Mouse (Mus musculus) midbrain, embryonic 14.5 days (tissue): ENCODE measurements around the gene Ifitm10. TPM values are rescaled to one million over a fixed set of nuclear protein-coding genes. Genes with fewer than 3 reads are reported as not detected.

Experiments
- ATAC-seq: fragments of 200-750 bp; cut with Nextera tagmentation; 2 replicates; pipeline ENCODE4 v1.8.0; 2017; ENCODE audit warnings: moderate number of reproducible peaks, moderate library complexity; ENCODE audit not compliant: low FRiP score, low TSS enrichment
- DNase-seq: peaks from one replicate; pipeline ENCODE4 v3.0.0-alpha.2; 2015
- H3K27ac ChIP-seq: fragments of 300-500 bp; sonication (generic); replicated peaks from 2 replicates; pipeline ENCODE4 v1.5.1; 2014; ENCODE audit warnings: mild to moderate bottlenecking, low read depth, low read length, moderate library complexity
- H3K27me3 ChIP-seq: fragments of 300-500 bp; sonication (generic); 2 replicates; pipeline ENCODE4 v1.6.1; 2014; ENCODE audit warnings: low read length, control low read depth, mixed read lengths; ENCODE audit not compliant: control insufficient read depth, insufficient read depth
- H3K36me3 ChIP-seq: fragments of 300-500 bp; sonication (generic); 2 replicates; pipeline ENCODE4 v1.6.1; 2014; ENCODE audit warnings: low read length, control low read depth; ENCODE audit not compliant: control insufficient read depth, insufficient read depth
- H3K4me1 ChIP-seq: fragments of 300-500 bp; sonication (generic); 2 replicates; pipeline ENCODE4 v1.6.1; 2014; ENCODE audit warnings: mild to moderate bottlenecking, antibody characterized with exemption, low read length, control low read depth; ENCODE audit not compliant: control insufficient read depth, insufficient read depth
- H3K4me2 ChIP-seq: fragments of 300-500 bp; sonication (generic); 2 replicates; pipeline ENCODE4 v1.6.1; 2014; ENCODE audit warnings: mild to moderate bottlenecking, low read length, moderate library complexity
- H3K4me3 ChIP-seq: fragments of 300-500 bp; sonication (generic); replicated peaks from 2 replicates; pipeline ENCODE4 v1.5.1; 2014; ENCODE audit warnings: low read depth, low read length
- H3K9ac ChIP-seq: fragments of 300-500 bp; sonication (generic); replicated peaks from 2 replicates; pipeline ENCODE4 v1.6.1; 2014; ENCODE audit warnings: mild to moderate bottlenecking, low read length, moderate library complexity
- H3K9me3 ChIP-seq: fragments of 300-500 bp; sonication (generic); 2 replicates; pipeline ENCODE4 v1.6.1; 2016; ENCODE audit warnings: low read length, control low read depth, mixed read lengths; ENCODE audit not compliant: control insufficient read depth
- WGBS: fragments of 180-500 bp; shearing (Covaris S2); extraction: QIAGEN DNeasy Blood & Tissue Kit; methylation state at CpG from one replicate; pipeline ENCODE4 v1.1.7; 2014; 5-methylcytosine and 5-hydroxymethylcytosine counted together
- polyA plus RNA-seq: library from polyadenylated mRNA; unstranded; fragments of >200 nt; fragmentation: Nextera tagmentation; extraction: Ambion mirVana; gene quantifications from 2 replicates; pipeline ENCODE4 v1.2.1, GENCODE M21; 2014

The Ifitm10 gene
- polyA plus RNA-seq, 1 experiment from 2014 or later: 3.9 TPM

- no peaks in the 10 kb centered on the region for H3K4me1 ChIP-seq
- H3K27ac ChIP-seq: no peak overlapping the region
- no peak overlapping the region for H3K9ac ChIP-seq
- no peaks in the 10 kb centered on the region for H3K27me3 ChIP-seq
- ATAC-seq (no peak), DNase-seq (no peak)
- 91% methylated on average over 4 of the region's 4 CpGs for WGBS
- H3K4me3 ChIP-seq: no peak overlapping the region
- H3K36me3 ChIP-seq: no peaks in the 10 kb centered on the region
- no peaks in the 10 kb centered on the region for H3K9me3 ChIP-seq
- no peak overlapping the region for H3K4me2 ChIP-seq
Observed at GRCm38 (mm10) chr7:142395472-142395871, 21.9 kb upstream of the Ifitm10 start.

- Histone ChIP-seq H3K36me3 (no peaks in the 10 kb centered on the region), H3K27ac (no peak overlapping the region), H3K4me1 (no peaks in the 10 kb centered on the region), H3K9ac (no peak overlapping the region), H3K27me3 (no peaks in the 10 kb centered on the region), H3K9me3 (no peaks in the 10 kb centered on the region), H3K4me3 (no peak overlapping the region), H3K4me2 (no peak overlapping the region)
- 59% methylated on average over 6 of the region's 6 CpGs for WGBS
- no peak for ATAC-seq
- no peak for DNase-seq
Observed at GRCm38 (mm10) chr7:142394261-142395190, 21.0 kb upstream of the Ifitm10 start.

- no peaks in the 10 kb centered on the region for H3K4me1 ChIP-seq
- no peak for DNase-seq
- no peak for ATAC-seq
- no peaks in the 10 kb centered on the region for H3K9me3 ChIP-seq
- H3K4me3 ChIP-seq: no peak overlapping the region
- no peaks in the 10 kb centered on the region for H3K36me3 ChIP-seq
- H3K27me3 ChIP-seq: no peaks in the 10 kb centered on the region
- no peak overlapping the region for H3K4me2 ChIP-seq
- no peak overlapping the region for H3K9ac ChIP-seq
- WGBS: 25% methylated on average over 4 of the region's 4 CpGs
- no peak overlapping the region for H3K27ac ChIP-seq
Observed at GRCm38 (mm10) chr7:142393191-142393590, 19.6 kb upstream of the Ifitm10 start.

- Histone ChIP-seq H3K4me3 (no peak overlapping the region), H3K9me3 (no peaks in the 10 kb centered on the region), H3K27ac (no peak overlapping the region), H3K9ac (no peak overlapping the region), H3K27me3 (no peaks in the 10 kb centered on the region), H3K36me3 (no peaks in the 10 kb centered on the region), H3K4me1 (peaks cover 6% of the 10 kb centered on the region), H3K4me2 (no peak overlapping the region)
- WGBS: 62% methylated on average over 4 of the region's 4 CpGs
- ATAC-seq: no peak
- DNase-seq: no peak
Observed at GRCm38 (mm10) chr7:142391609-142392008, 18.1 kb upstream of the Ifitm10 start.

- no peak overlapping the region for H3K27ac ChIP-seq
- no peaks in the 10 kb centered on the region for H3K36me3 ChIP-seq
- ATAC-seq: no peak
- H3K4me2 ChIP-seq: no peak overlapping the region
- H3K4me1 ChIP-seq: peaks cover 9% of the 10 kb centered on the region
- H3K9me3 ChIP-seq: no peaks in the 10 kb centered on the region
- 88% methylated on average over 3 of the region's 3 CpGs for WGBS
- H3K4me3 ChIP-seq: no peak overlapping the region
- H3K27me3 ChIP-seq: no peaks in the 10 kb centered on the region
- H3K9ac ChIP-seq: no peak overlapping the region
- no peak for DNase-seq
Observed at GRCm38 (mm10) chr7:142391108-142391507, 17.6 kb upstream of the Ifitm10 start.

GRCm38 (mm10) chr7:142389961-142390650 is 16.6 kb upstream of the Ifitm10 start:
- H3K27me3 ChIP-seq: no peaks in the 10 kb centered on the region
- H3K4me3 ChIP-seq: no peak overlapping the region
- ATAC-seq (no peak), DNase-seq (no peak)
- H3K9ac ChIP-seq: no peak overlapping the region
- H3K9me3 ChIP-seq: no peaks in the 10 kb centered on the region
- H3K4me1 ChIP-seq: peaks cover 9% of the 10 kb centered on the region
- H3K4me2 ChIP-seq: no peak overlapping the region
- WGBS: 90% methylated on average over 3 of the region's 3 CpGs
- peaks cover 5% of the 10 kb centered on the region; the same call in 1 of the 2 replicates for H3K36me3 ChIP-seq
- no peak overlapping the region for H3K27ac ChIP-seq

- 96% methylated on average over 2 of the region's 2 CpGs for WGBS
- Histone ChIP-seq H3K4me1 (peaks cover 9% of the 10 kb centered on the region), H3K4me3 (no peak overlapping the region), H3K36me3 (peaks cover 19% of the 10 kb centered on the region), H3K27ac (no peak overlapping the region), H3K9me3 (no peaks in the 10 kb centered on the region), H3K9ac (no peak overlapping the region), H3K4me2 (no peak overlapping the region), H3K27me3 (no peaks in the 10 kb centered on the region)
- ATAC-seq (no peak), DNase-seq (no peak)
Observed at GRCm38 (mm10) chr7:142388740-142389139, 15.2 kb upstream of the Ifitm10 start.

GRCm38 (mm10) chr7:142388198-142388597 is 14.6 kb upstream of the Ifitm10 start:
- Histone ChIP-seq H3K9me3 (no peaks in the 10 kb centered on the region), H3K4me3 (peak overlapping the region; percentile 90), H3K4me1 (peaks cover 9% of the 10 kb centered on the region), H3K9ac (peak overlapping the region; percentile 86; the same call in 1 of the 2 replicates), H3K4me2 (peak overlapping the region; percentile 85), H3K27ac (peak overlapping the region; percentile 75; the same call in 1 of the 2 replicates), H3K36me3 (peaks cover 24% of the 10 kb centered on the region), H3K27me3 (no peaks in the 10 kb centered on the region)
- DNase-seq: no peak
- ATAC-seq: no peak
- WGBS: 91% methylated on average over 1 of the region's 1 CpGs
